Mouse (Mus musculus) hindbrain, embryonic 15.5 days (tissue): ENCODE measurements around the gene Gadd45g. TPM values are rescaled to one million over a fixed set of nuclear protein-coding genes. Genes with fewer than 3 reads are reported as not detected.

ENCODE experiments used
- ATAC-seq: fragments of 200-750 bp; cut with Nextera tagmentation; 2 replicates; pipeline ENCODE4 v1.8.0; 2017; ENCODE audit warnings: low read depth, moderate number of reproducible peaks, moderate TSS enrichment; ENCODE audit not compliant: low FRiP score
- H3K27ac ChIP-seq: fragments of 300-500 bp; sonication (generic); replicated peaks from 2 replicates; pipeline ENCODE4 v1.5.1; 2015; ENCODE audit warnings: mild to moderate bottlenecking, inconsistent platforms
- H3K27me3 ChIP-seq: fragments of 300-500 bp; sonication (generic); 2 replicates; pipeline ENCODE4 v1.6.1; 2015; ENCODE audit warnings: control low read depth, inconsistent platforms
- H3K36me3 ChIP-seq: fragments of 300-500 bp; sonication (generic); 2 replicates; pipeline ENCODE4 v1.6.1; 2015; ENCODE audit warnings: control low read depth, inconsistent platforms
- H3K4me1 ChIP-seq: fragments of 300-500 bp; sonication (generic); replicated peaks from 2 replicates; pipeline ENCODE4 v1.6.1; 2015; ENCODE audit warnings: control low read depth, inconsistent platforms
- H3K4me2 ChIP-seq: fragments of 300-500 bp; sonication (generic); 2 replicates; pipeline ENCODE4 v1.6.1; 2015; ENCODE audit warnings: moderate library complexity, mild to moderate bottlenecking, inconsistent platforms
- H3K4me3 ChIP-seq: fragments of 300-500 bp; sonication (generic); 2 replicates; pipeline ENCODE4 v1.5.1; 2015; ENCODE audit warnings: mild to moderate bottlenecking, inconsistent platforms
- H3K9ac ChIP-seq: fragments of 300-500 bp; sonication (generic); 2 replicates; pipeline ENCODE4 v1.6.1; 2015; ENCODE audit warnings: inconsistent platforms
- H3K9me3 ChIP-seq: fragments of 300-500 bp; sonication (generic); 2 replicates; pipeline ENCODE4 v1.6.1; 2016; ENCODE audit warnings: control low read depth, inconsistent platforms
- WGBS: fragments of 180-500 bp; shearing (Covaris S2); methylation state at CpG from one replicate; pipeline ENCODE4 v1.1.7; 2015; 5-methylcytosine and 5-hydroxymethylcytosine counted together
- polyA plus RNA-seq: library from polyadenylated mRNA; unstranded; fragments of >200 nt; fragmentation: Nextera tagmentation; extraction: Ambion mirVana; gene quantifications from 2 replicates; pipeline ENCODE4 v1.2.1, GENCODE M21; 2015

Gadd45g gene
- polyA plus RNA-seq, 1 experiment from 2014 or later, result 57.9 TPM

DNA sequence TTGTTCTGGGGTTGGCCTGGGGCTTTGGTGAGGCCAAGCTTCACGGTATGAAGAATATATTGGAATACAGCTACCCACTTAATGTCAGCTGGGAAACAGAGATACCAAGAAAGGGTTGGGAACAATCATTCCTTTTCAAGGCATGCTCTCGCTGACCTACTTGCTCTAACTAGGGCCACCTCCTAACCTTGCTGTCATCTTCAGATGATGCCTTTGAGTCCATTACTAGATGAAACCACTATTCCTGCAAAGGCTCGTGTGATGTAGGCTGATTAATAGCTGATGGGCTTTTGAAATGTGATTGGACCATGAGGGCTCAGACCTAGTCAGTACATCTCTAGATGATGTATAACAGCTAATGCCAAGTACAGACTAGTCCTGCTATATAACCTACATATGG lies 33.1 kb downstream of the Gadd45g start:
- H3K36me3 ChIP-seq, result no peaks in the 10 kb centered on the region
- ATAC-seq, result no peak
- H3K9ac ChIP-seq, result no peak overlapping the region
- no peaks in the 10 kb centered on the region for H3K9me3 ChIP-seq
- 90% methylated on average over 3 of the region's 3 CpGs for WGBS
- H3K27me3 ChIP-seq, result no peaks in the 10 kb centered on the region
- H3K27ac ChIP-seq, result no peak overlapping the region
- H3K4me3 ChIP-seq, result no peak overlapping the region
- H3K4me2 ChIP-seq, result no peak overlapping the region
- no peaks in the 10 kb centered on the region for H3K4me1 ChIP-seq

DNA sequence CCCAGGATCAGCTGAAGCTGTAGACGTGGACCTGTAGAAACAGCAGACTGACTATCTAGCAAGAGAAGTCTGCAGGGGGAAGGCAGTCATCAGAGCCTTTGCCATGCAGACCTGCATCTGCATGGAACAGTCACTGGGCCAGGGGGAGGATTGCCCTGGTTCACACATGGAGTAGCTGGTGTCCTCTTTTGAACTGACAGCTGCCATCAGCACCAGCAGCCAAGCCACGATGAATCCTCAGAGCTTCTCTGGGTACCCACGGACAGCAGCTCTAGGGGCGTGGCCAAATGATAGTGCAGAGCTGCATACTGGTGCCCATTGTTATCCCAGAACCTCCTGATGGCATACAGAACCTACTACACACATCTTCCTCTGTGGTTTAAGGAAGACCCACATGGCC lies 33.5 kb downstream of the Gadd45g start:
- Histone ChIP-seq H3K9ac (no peak overlapping the region), H3K36me3 (no peaks in the 10 kb centered on the region), H3K4me3 (no peak overlapping the region), H3K27ac (no peak overlapping the region), H3K4me2 (no peak overlapping the region), H3K4me1 (no peaks in the 10 kb centered on the region), H3K27me3 (no peaks in the 10 kb centered on the region), H3K9me3 (no peaks in the 10 kb centered on the region)
- ATAC-seq, result no peak
- 74% methylated on average over 4 of the region's 4 CpGs for WGBS

- WGBS, result 71% methylated on average over 11 of the region's 11 CpGs
- Histone ChIP-seq H3K27ac (no peak overlapping the region), H3K9me3 (no peaks in the 10 kb centered on the region), H3K27me3 (no peaks in the 10 kb centered on the region), H3K4me2 (no peak overlapping the region), H3K4me3 (no peak overlapping the region), H3K9ac (no peak overlapping the region), H3K36me3 (no peaks in the 10 kb centered on the region), H3K4me1 (no peaks in the 10 kb centered on the region)
- no peak for ATAC-seq
Observed at GRCm38 (mm10) chr13:51881271-51882128, 35.0 kb downstream of the Gadd45g start.

- no peak overlapping the region for H3K27ac ChIP-seq
- H3K4me3 ChIP-seq, result no peak overlapping the region
- no peaks in the 10 kb centered on the region for H3K9me3 ChIP-seq
- 85% methylated on average over 3 of the region's 3 CpGs for WGBS
- H3K4me2 ChIP-seq, result no peak overlapping the region
- no peaks in the 10 kb centered on the region for H3K4me1 ChIP-seq
- no peaks in the 10 kb centered on the region for H3K36me3 ChIP-seq
- H3K27me3 ChIP-seq, result no peaks in the 10 kb centered on the region
- no peak for ATAC-seq
- H3K9ac ChIP-seq, result no peak overlapping the region
Observed at GRCm38 (mm10) chr13:51882218-51882617, 35.7 kb downstream of the Gadd45g start.

- ATAC-seq, result no peak
- Histone ChIP-seq H3K27ac (no peak overlapping the region), H3K27me3 (no peaks in the 10 kb centered on the region), H3K4me3 (no peak overlapping the region), H3K9me3 (no peaks in the 10 kb centered on the region), H3K9ac (no peak overlapping the region), H3K4me1 (no peaks in the 10 kb centered on the region), H3K36me3 (no peaks in the 10 kb centered on the region), H3K4me2 (no peak overlapping the region)
- 79% methylated on average over 5 of the region's 5 CpGs for WGBS
Observed at GRCm38 (mm10) chr13:51884250-51884649, 37.8 kb downstream of the Gadd45g start.

DNA sequence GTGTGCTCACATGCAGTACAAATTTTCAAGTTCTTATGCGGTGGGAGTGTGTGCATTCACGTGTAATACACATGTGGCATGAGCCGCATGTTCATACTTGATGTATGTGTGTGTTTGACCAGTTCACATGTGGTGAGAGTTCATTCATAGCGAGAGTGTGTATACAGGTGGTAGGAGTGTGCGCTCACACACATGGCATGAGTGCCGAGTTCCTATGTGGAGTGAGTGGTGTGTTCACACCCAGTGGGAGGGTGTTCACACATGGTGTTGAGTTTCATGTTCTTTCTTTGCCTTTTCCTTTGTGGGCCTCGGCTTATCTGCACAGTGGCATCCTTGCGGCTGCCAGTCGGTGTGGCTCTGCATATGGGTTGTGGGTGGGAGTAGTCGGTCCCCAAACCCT lies 39.1 kb downstream of the Gadd45g start:
- no peaks in the 10 kb centered on the region for H3K4me1 ChIP-seq
- no peaks in the 10 kb centered on the region for H3K27me3 ChIP-seq
- ATAC-seq, result no peak
- H3K36me3 ChIP-seq, result no peaks in the 10 kb centered on the region
- WGBS, result 92% methylated on average over 10 of the region's 10 CpGs
- no peaks in the 10 kb centered on the region for H3K9me3 ChIP-seq
- H3K4me2 ChIP-seq, result no peak overlapping the region
- H3K9ac ChIP-seq, result no peak overlapping the region
- no peak overlapping the region for H3K4me3 ChIP-seq
- no peak overlapping the region for H3K27ac ChIP-seq

DNA sequence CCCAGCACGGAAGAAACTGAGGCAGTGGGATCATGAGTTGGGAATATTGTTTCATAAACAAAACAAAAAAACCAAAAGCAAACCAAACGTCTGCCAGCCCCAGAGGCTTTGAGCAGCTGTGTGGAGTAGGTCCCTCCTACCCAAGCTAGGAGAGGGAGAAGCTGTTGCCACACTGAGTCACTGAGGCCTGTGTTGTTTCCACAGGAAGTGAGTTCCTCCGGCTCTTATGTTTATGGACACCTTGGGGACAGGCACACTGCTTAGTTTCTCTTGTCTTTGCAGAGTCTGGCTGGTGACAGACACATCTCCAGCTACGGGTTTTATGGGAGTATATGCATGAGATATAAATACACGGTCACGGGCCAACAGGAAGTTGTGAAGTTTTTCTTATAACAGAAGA lies 39.6 kb downstream of the Gadd45g start:
- Histone ChIP-seq H3K9ac (no peak overlapping the region), H3K4me1 (no peaks in the 10 kb centered on the region), H3K9me3 (no peaks in the 10 kb centered on the region), H3K27me3 (no peaks in the 10 kb centered on the region), H3K27ac (no peak overlapping the region), H3K4me2 (no peak overlapping the region), H3K36me3 (no peaks in the 10 kb centered on the region), H3K4me3 (no peak overlapping the region)
- no peak for ATAC-seq
- WGBS, result 83% methylated on average over 6 of the region's 6 CpGs

GRCm38 (mm10) chr13:51886723-51887122 lies 40.2 kb downstream of the Gadd45g start:
- Histone ChIP-seq H3K27ac (no peak overlapping the region), H3K9me3 (no peaks in the 10 kb centered on the region), H3K27me3 (no peaks in the 10 kb centered on the region), H3K9ac (no peak overlapping the region), H3K4me1 (no peaks in the 10 kb centered on the region), H3K4me3 (no peak overlapping the region), H3K36me3 (no peaks in the 10 kb centered on the region), H3K4me2 (no peak overlapping the region)
- WGBS, result 84% methylated on average over 10 of the region's 10 CpGs
- no peak for ATAC-seq

DNA sequence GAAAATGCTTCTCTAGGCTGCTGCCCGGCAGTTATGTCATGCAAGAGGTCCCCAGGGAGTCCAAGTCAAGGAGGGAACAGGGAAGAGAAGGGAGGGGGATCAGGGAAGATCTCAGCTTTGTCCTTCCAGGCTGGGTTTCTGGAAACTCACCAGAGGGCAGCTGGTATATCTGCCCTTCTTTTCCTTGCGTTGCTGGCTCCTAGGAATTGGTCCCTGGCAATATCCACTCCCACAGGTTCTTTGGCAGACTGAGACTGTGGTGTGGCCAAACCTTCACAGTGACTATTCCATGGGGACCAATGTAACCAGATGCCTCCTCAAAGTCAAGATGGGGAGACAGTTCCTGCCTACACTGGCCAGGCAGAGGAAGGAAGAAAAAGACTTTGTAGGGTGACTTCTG lies 41.9 kb downstream of the Gadd45g start:
- no peaks in the 10 kb centered on the region for H3K9me3 ChIP-seq
- no peaks in the 10 kb centered on the region for H3K4me1 ChIP-seq
- H3K36me3 ChIP-seq, result no peaks in the 10 kb centered on the region
- H3K4me3 ChIP-seq, result no peak overlapping the region
- no peak for ATAC-seq
- H3K27me3 ChIP-seq, result no peaks in the 10 kb centered on the region
- 67% methylated on average over 2 of the region's 2 CpGs for WGBS
- no peak overlapping the region for H3K27ac ChIP-seq
- H3K4me2 ChIP-seq, result no peak overlapping the region
- no peak overlapping the region for H3K9ac ChIP-seq

DNA sequence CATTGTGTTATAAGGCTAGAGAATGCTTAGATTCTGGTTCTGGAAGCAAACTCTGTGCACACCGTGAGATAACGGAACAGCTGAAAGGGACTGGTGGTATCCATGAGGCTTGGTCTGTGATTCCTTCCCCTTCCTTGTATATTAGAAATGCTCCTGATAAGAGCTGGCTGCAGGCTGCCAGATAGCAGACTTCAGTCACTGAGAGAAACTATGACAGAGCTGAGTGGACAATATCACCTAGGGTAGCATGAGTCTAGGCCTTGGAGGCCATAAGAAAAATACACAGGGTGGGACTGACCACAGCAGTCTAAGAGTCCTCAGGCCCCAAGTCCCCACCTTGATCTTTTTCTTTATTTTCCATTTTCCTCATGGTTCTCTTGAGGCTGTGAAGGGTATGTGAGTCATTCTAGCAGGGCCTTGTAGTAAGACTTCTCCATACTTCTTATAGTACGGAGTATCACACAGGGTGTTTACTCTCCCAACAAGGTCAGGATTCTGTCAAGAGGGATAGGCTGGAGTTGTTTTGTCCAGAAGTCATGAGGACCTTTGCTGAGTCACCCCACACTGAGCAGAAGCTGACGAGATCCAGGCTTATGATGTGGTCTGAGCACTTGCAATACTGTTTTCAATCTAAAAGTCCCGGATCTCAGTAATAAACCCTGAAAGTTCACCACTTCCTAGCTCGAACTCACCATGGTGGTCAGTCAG lies 45.5 kb downstream of the Gadd45g start:
- Histone ChIP-seq H3K4me3 (no peak overlapping the region), H3K27ac (no peak overlapping the region), H3K9me3 (no peaks in the 10 kb centered on the region; the same call in 1 of the 2 replicates), H3K4me1 (no peaks in the 10 kb centered on the region), H3K27me3 (no peaks in the 10 kb centered on the region), H3K36me3 (no peaks in the 10 kb centered on the region), H3K9ac (no peak overlapping the region), H3K4me2 (no peak overlapping the region)
- no peak for ATAC-seq
- WGBS, result 94% methylated on average over 6 of the region's 6 CpGs

DNA sequence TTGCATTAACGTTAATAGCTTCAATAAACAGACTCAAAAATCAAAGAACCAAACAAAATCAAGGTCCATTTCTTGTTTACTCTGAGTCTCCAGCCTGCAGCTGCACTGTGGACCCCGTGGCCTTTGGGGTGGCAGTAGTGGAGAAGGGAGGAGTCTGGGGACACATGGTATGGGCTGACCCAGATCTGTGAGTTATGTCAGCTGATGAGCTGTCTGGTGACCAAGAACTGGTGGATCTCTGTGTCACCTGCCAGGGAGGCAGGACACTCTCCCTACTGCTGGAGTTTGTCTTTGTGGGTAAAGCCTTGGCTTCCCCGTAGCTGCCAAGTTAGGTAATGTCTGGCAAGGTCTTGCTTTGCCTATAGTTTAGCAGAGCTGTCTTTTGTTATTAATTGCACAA lies 51.1 kb downstream of the Gadd45g start:
- H3K4me3 ChIP-seq, result no peak overlapping the region
- H3K4me2 ChIP-seq, result no peak overlapping the region
- H3K27ac ChIP-seq, result no peak overlapping the region
- no peak for ATAC-seq
- no peaks in the 10 kb centered on the region for H3K36me3 ChIP-seq
- WGBS, result 86% methylated on average over 3 of the region's 3 CpGs
- H3K4me1 ChIP-seq, result peaks cover 9% of the 10 kb centered on the region
- no peaks in the 10 kb centered on the region for H3K27me3 ChIP-seq
- H3K9ac ChIP-seq, result no peak overlapping the region
- no peaks in the 10 kb centered on the region; the same call in 1 of the 2 replicates for H3K9me3 ChIP-seq
